Mouse (Mus musculus) heart, postnatal 25 days (tissue): ENCODE results near the gene Gm9817. TPM values are rescaled to one million over a fixed set of nuclear protein-coding genes. Genes with fewer than 3 reads are reported as not detected.
"Not testable (repeated sequence)": the region's sequence is repeated elsewhere in the genome, so short reads cannot be mapped to it uniquely, and the experiment has no call there.

Source experiments
- DNase-seq: peaks from one replicate; pipeline ENCODE4 v3.0.0; 2022; ENCODE audit warnings: low spot score
- intact Hi-C: fragments of 180-260 bp; cut with DNase I; formaldehyde crosslinking; loops from one replicate; pipeline ENCODE4 v1.15.1; 2025
- total RNA-seq, 2 experiments: library from RNA; stranded (reverse); gene quantifications; 2 replicates each; pipeline ENCODE4 v1.2.3; 2021

Gene Gm9817
- under 1 TPM; 0.17 to 0.18 TPM for total RNA-seq

DNA sequence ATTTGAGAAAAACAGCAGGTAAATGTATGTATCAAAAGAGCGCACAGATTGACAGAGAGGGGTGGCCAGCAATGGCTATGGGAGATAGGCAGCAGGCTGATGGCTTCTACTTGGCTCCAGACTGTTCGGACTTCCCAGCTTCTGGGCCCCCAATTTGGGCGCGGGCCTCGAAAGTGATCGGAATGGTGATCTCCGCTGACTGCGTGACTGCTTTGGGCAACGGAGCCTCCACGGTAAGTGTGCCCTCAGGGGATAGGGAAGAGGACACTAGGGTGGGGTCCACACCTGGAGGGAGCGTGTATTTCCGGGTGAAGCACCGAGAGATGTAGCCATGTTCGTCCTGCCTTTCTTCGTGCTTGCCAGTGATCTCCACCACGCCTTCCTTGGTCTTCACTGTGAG lies at the start of gene Gm9817:
Gene Gm9817, plus strand, starts transcription at position 301 of the 400 bp plus-strand sequence.
- intact Hi-C loops, DNase-seq: not testable (repeated sequence)

DNA sequence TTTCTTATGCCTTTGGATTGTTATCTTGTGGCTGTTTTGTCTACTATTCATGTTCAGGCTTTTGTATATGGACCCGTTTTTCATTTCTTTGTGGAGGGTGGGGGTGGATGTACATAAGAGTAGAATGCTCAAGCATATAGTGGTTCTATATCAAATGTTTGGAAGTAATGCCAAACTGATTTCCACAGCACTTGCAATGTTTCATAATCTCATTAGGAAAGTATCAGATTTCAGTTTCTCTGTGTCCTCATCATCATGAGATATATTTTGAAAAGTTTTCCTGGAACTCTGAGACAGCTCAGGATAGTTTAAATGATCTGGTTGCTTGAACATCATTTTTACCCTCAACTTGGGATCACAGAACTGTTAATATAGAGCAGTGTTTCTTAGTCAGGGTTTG lies 48.7 kb upstream of the Gm9817 start:
- intact Hi-C loops: loop anchor here (2.0 kb wide), 2 partner anchors 413 to 447 kb away; no protein-coding TSS in a partner anchor
- no peak for DNase-seq

DNA sequence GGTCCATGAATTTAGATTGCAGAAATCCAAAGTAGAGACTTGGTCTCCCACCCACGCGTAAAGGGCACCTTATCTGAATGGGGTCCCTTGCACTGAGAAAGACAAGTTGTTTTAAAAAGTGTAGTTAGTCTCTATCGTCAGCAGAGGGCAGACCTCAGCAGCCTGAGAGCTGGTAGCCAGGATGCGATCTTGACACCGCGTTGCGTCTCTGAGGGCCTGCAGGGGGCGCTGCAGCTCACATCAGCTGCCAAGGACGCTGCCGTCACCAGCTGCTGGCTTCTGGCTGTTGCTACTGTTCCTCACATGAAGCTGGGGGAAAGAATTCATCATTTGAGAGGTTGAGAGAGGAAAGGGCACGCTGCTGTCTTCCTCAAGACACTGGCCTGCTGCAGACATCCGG lies 47.7 kb upstream of the Gm9817 start:
- peak; percentile 72 for DNase-seq
- intact Hi-C loops: loop anchor here (2.0 kb wide), 2 partner anchors 412 to 446 kb away; no protein-coding TSS in a partner anchor

DNA sequence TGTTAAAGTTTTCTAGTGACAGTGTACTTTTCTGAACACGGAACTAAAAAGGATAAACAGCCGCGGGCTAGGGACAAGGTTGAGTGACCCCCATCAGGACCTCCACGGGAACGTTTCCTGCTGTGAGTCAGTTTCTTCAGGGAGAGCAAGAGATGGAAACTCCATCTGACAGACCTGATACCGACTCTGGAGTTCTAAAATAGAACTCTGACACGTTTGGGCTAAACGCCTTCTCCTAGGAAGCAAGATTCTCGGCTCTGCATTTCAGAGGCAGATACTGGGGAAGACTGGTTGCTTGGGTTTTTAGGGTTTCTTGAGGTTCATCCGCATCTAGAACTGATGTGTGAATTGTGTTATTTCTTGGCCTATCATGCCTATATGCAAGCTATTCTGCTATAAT lies 47.2 kb upstream of the Gm9817 start:
- intact Hi-C loops: loop anchor here (2.0 kb wide), 2 partner anchors 411 to 445 kb away; no protein-coding TSS in a partner anchor
- no peak for DNase-seq

DNA sequence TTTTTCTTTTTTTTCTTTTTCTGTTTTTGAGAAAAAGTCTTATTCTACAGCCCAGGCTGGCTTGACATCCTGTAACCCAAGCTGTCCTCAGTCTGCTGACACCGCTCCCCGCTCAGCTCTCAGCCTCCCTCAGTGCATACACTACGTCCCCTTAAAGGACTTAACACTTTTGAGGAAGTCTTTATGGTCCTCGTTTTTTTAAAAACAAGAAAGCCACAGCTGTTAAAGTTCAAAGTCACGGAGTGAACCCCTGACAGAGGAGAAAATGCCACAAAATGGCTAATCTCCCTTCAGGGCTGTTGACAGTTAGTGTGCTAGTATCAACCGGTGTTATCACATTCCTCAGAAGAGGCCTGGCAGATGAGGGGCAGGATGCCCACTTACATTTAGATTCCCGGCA lies 46.7 kb upstream of the Gm9817 start:
- intact Hi-C loops: loop anchor here (2.0 kb wide), 2 partner anchors 411 to 445 kb away; no protein-coding TSS in a partner anchor
- DNase-seq: no peak

DNA sequence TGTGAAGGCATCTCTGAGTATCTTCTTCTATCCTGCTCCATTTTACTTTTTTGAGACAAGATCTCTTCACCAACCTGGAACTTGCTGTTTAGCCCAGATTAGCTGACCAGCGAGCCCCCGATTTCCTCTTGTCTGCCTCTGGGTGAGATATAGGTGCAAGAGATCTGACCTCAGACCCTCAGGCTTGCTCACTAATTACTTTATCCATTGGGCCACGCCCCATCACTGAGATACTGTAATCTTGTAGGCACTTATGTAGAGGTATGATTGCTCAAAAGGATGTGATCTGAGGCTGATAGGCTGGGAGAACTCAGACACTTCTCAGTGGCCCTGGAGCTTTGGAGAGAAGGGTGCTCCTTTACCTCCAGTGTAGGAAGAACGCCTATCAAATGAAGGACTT lies 46.0 kb upstream of the Gm9817 start:
- DNase-seq: no peak
- intact Hi-C loops: no loop called here

DNA sequence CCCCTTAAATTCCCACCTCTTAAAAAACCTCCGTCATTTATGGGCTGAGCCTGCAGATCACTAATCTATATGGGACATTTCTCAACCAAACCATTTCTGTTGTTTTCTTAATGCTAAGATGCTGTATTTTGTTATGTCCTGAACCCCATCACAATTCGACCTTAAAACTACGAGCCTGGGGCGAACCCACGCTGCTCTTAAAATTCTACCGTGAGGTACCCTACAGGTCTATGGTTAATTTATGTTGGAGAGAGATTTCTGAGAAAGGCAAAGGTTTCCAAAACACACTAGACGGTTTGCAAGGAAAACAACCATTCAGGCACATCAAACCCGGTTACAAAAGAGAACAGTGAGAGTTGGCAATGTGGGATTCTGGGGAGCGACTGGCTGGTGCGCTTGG lies 45.1 kb upstream of the Gm9817 start:
- no peak for DNase-seq
- intact Hi-C loops: no loop called here

DNA sequence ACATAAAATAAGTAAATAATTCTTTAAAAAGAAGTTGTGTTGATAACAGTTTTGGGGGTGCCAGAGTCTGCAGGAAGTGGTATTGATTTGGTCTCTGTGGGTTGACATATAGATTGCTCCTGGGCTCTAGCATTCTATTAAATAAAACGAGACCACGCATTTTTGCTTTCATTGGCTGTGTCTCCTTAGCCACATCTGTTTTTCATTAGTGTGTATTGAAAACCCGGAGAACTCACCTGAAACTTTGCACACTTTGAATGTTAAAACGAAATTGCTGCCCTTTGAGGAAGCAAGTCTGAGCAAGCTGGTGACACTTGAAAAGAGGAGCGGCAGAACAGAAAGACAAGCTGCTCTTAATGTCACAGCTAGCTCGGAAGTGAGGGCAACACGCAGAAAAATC lies 43.7 kb upstream of the Gm9817 start:
- DNase-seq: no peak
- intact Hi-C loops: no loop called here

DNA sequence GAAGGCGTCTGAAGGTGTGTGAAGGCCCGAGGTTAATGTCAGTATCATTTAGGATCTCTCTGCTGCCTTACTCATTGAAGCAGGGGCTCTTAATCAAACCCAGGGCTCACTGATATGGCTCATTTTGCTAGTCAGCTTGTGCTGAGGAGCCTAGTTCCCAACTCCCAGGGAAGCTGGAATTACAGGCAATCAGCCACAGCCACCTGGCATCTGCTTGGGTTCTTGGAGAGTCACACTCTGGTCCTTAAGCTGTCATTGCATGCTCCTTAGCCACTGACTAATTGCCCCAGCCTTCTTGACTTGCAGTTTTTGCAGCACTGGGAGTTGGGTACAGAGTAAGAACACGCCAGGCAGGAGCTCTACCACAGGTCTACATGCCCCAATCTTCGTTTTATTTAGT lies 42.1 kb upstream of the Gm9817 start:
- intact Hi-C loops: no loop called here
- DNase-seq: no peak

DNA sequence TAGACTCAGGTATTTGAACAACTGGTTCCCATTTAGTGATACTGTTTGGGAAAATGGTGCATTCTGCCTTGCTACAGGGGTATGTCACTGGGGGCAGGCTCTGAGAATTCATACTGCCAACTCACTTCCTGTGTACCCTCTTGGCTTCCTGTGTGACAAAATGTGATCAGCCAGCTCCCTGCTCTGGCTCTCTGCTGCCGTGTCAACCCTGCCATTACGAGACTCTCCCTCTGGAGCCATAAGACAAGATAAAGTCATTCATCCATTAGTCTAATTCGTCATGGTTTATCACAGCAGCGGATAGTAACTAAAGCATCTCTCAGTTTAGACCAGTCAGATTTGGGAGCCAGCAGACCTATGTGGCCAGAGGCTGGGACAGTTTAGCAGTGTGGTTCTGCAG lies 38.3 kb upstream of the Gm9817 start:
- intact Hi-C loops: no loop called here
- DNase-seq: no peak

DNA sequence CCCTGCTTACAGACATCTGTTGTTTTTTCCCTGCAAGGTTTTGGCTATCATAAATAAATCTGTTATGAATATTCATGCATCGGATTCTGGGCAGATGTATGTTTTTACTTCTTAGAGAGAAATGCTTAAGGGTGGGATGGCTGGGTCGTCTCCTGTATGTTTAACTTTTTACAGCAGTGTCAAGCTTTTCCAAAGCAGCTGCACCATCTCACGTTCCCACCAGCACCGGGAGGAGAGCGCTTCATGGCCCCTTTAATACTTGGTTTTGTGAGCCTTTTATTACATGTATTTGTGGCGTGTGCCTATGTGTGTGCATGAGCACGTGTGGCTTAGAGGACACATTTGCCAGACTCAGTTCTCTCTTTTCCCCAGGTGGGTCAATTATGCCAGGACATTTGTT lies 37.8 kb upstream of the Gm9817 start:
- intact Hi-C loops: no loop called here
- DNase-seq: no peak

DNA sequence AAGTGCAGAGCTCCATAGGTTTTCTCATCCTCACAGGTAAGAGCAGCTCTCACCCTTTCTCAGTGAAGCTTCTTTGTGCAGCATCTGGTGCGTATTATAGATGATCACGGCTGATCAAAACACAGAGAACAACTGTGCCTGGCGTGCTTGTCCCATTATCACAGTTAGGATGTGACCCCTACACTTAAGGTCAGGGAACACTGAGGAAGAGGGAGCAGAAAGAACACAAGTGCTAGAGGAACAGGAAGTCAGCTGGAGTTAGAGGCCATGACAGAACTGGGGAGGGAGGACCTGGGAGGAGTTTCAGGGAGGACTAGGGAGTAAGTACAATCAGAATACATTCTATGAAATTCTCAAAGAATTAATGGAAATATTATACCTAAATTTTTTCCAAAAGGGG lies 35.0 kb upstream of the Gm9817 start:
- intact Hi-C loops: no loop called here
- no peak for DNase-seq

DNA sequence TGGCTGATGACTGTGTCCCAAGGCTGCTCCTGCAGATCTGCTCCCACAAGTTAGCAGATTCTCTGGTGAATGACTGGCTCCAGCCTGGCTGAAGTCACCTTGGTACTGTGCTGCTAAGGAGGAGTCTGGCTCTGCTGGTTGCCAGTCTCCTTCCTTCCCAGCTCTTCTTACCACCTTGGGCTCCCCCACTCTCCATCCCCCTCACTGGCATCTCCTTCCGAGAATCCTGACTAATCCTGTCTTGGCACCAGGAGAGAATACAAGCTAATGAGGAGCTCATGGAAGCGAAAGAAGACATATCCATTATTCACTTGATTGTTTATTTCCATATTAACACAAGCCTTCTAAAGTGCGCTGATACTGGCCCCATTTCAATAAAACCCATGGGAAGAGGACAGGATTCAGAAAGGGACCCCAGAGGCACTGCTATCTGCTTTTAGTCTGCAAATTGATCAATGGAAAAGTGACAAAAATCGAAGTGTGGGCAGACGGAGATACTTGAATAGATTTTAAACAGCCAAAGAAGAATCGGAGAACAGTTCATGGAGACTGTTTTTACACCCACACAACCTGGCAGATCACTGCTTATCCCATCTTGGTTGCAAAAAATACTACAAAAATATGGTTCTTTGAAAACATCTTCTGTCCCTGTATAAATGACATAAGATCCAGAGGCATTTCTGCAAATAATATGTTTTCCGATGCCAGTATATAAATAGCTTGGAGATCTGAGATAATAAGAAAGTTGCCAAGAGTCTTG lies 29.1 kb upstream of the Gm9817 start:
- intact Hi-C loops: no loop called here
- no peak for DNase-seq

DNA sequence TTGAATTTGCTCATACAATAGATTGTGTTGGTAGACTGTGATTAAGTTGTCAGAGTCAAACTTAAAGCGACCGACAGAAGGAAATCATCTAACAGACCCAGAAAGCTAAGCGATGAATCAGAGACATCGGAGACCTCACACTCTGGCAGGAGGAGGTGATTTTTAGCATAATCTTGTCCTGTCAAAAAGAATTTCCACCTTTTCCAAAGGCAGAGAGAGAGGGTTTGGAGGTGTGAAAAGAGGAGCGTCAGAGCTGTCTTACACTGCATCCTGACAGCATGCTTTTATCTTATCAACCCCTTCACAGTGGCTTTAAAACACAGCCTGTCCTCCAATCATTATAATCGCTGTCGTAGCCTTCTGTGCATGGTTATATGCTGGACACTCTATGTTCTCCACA lies 25.7 kb upstream of the Gm9817 start:
- intact Hi-C loops: no loop called here
- DNase-seq: no peak

DNA sequence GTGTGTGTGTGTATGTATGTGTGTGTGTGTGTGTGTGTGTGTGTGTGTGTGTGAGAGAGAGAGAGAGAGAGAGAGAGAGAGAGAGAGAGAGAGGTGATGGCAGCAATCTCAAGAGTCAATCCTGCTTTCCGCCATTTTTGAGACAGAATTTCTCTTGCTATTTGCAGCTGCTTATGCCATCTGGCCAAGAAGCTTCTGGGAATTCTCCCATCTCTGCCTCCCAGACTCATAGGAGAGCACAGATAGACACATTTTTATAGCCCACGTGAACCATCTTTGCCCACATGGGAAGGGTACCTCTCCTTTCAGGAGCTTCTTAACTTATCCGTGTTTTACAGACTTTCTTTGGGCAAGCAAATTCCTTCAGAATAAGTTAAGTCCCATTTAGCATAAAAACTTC lies 24.6 kb upstream of the Gm9817 start:
- DNase-seq: no peak
- intact Hi-C loops: no loop called here

DNA sequence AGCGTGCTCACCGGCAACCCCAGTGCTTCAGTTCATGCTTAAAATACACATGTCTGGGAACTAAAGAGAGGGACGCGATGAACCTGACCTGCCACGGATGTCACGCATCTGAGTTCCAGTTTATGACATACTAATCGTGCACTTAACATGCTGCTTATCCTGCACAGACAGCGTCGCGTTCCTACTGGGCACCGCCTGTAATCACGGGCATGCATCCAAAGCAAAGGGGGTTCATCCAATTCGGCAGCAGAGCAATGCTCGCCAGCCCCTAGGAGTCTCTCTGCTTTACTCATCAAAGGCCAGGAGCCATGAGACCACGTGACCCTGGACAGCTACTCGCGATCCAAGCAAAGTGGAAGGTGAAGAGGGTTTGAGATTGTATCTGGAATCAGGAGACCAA lies 19.3 kb upstream of the Gm9817 start:
- intact Hi-C loops: no loop called here
- no peak for DNase-seq

DNA sequence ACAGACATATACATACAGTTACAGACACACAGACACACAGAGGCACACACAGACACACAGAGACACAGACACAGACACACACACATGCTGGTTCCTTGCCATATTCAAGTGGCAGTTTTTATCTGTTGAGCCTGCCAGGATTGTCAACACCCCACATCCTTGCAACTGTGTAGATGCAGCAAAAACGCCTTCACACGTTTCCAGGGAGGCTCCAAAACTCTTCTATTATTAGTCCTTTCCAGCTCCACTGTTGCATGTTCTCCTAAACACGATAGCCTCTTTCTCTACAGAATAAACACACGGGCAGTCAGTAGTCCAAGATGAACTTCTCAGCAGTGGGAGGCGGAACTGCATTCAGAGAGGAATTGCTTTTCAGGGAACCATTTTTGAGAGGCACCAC lies 15.3 kb upstream of the Gm9817 start:
- intact Hi-C loops: no loop called here

DNA sequence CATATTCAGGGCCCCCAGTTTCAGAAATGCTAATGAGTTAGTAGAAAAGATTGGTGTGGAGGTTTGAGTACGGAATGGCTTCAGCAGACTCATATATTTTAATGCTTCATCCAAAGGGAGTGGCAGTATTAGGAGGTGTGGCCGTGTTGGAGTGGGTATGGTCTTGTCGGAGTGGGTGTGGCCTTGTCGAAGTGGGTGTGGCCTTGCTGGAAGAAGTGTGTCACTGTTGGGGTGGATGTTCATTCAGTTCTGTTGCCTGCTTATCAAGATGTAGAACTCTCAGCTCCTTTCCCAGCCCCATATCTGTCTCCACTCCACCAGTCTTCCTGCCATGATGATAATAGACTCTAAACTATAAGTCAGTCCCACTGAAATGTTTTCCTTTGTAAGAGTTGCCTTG lies 13.5 kb upstream of the Gm9817 start:
- intact Hi-C loops: no loop called here

More for the DNA sequence above, 15.3 kb upstream of the Gm9817 start:
- no peak for DNase-seq

DNA sequence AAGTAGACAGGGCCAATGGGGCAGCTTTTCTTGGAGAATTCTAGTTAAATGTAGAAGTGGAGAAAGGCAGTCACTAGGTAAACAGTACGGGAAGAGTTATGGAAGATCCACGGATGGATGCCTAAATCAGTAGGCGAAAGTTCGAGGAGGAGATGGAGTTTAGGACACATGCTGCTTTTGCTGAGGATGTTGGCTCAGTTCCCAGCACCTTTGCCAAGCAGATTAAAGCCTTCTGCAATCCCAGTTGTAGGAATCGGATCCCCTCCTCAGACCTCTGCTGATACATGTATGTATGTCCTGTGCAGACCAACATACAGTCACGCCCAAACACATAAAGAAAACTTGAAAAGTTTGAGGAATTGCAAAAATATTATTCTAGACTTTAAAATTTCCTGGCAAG lies 8.1 kb upstream of the Gm9817 start:
- no peak for DNase-seq
- intact Hi-C loops: no loop called here

More for the DNA sequence above, 13.5 kb upstream of the Gm9817 start:
- DNase-seq: no peak

DNA sequence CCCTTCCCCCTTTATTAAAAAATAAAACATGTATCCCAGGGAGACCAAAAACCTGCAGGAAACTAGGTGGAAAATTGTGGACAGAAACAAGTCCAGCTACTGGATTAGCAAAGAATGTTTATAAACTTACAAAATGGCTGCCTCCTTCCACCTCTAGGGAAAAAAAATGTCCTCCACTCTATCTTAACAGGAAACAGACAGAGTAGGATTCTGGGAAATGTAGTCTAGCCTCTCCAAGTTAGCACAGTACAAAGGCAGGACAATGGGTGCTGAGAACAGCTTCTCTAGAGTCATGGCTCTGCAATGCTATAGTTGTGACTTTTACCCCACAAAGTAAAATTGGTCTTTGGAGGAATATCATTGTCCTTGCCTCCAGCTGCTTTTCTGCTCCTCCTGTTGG lies 3.5 kb upstream of the Gm9817 start:
- intact Hi-C loops: no loop called here

DNA sequence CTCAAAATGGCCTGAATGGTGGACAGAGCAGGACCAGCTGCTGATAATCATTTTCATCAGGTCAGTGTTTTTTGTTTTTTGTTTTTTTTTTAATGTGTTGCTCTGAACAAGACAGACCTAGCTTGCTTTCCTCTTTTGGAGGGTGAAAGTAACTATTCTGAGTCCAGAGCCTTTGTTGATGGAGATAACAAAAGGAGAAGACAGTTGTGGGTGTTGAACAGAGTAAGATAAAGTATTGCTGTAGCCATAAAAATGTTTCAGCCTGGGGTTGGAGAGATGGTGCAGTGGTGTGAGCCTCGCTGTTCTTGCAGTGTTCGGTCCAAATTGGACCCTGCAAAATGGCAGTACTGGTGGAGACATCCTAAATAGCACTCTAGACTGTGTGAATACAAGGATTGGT lies 2.8 kb upstream of the Gm9817 start:
- intact Hi-C loops: no loop called here
- no peak for DNase-seq

More for the DNA sequence above, 3.5 kb upstream of the Gm9817 start:
- DNase-seq: no peak

DNA sequence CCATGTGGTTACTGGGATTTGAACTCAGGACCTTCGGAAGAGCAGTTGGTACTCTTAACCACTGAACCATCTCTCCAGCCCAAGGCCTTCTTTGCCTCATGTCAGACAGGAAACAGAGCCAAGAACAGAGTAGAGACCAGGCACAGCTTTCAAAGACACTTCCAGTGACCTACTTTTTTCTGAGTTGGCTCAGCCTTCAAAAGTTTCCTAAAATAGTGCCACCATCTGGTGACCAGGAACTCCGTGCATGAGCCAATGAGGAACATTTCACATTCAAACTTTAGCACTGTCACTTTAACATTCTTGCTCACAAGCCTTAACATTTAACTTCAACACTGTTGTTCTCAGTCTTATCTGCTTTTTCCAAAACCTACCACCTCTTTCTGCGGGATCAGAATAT lies 2.3 kb downstream of the Gm9817 start:
- no peak for DNase-seq
- intact Hi-C loops: no loop called here
